Mouse (Mus musculus) small intestine, adult 2 months (tissue): ENCODE measurements around the gene Mn1. TPM values are rescaled to one million over a fixed set of nuclear protein-coding genes. Genes with fewer than 3 reads are reported as not detected.

ENCODE experiments used
- H3K27ac ChIP-seq: fragments of 200-500 bp; 2 replicates; pipeline ENCODE4 v1.5.1; 2012; ENCODE audit warnings: low read depth, low read length, control low read depth, inconsistent platforms; ENCODE audit not compliant: insufficient read depth
- H3K27me3 ChIP-seq: fragments of 200-500 bp; 2 replicates; pipeline ENCODE4 v1.6.1; 2012; ENCODE audit warnings: mild to moderate bottlenecking, moderate library complexity, low read length, inconsistent platforms; ENCODE audit not compliant: control insufficient read depth, insufficient read depth
- H3K36me3 ChIP-seq: fragments of 200-500 bp; 2 replicates; pipeline ENCODE4 v1.6.1; 2012; ENCODE audit warnings: mild to moderate bottlenecking, low read length, control low read depth, inconsistent platforms; ENCODE audit not compliant: control insufficient read depth, insufficient read depth
- H3K4me1 ChIP-seq: fragments of 200-500 bp; 2 replicates; pipeline ENCODE4 v1.6.1; 2012; ENCODE audit warnings: low read length, inconsistent platforms, mixed read lengths; ENCODE audit not compliant: control insufficient read depth, insufficient read depth, insufficient read length
- H3K4me3 ChIP-seq: fragments of 200-500 bp; 2 replicates; pipeline ENCODE4 v1.5.1; 2012; ENCODE audit warnings: low read depth, mild to moderate bottlenecking, control low read depth, inconsistent platforms, low read length, moderate library complexity
- CTCF ChIP-seq: fragments of 200-500 bp; IDR thresholded peaks from 2 replicates; pipeline ENCODE4 v1.5.1; 2012; ENCODE audit warnings: low read depth, mild to moderate bottlenecking, control low read depth, inconsistent platforms, low read length, moderate library complexity, mixed read lengths; ENCODE audit not compliant: insufficient replicate concordance, insufficient read length; ENCODE audit errors: extremely low read depth
- POLR2A ChIP-seq: fragments of 200-500 bp; IDR thresholded peaks from 2 replicates; pipeline ENCODE4 v1.6.1; 2012; ENCODE audit warnings: low read depth, mild to moderate bottlenecking, control low read depth, inconsistent platforms, low read length, moderate library complexity
- WGBS: fragments of 180-500 bp; shearing (Covaris S2); methylation state at CpG from one replicate; pipeline ENCODE4 v1.1.7; 2018; 5-methylcytosine and 5-hydroxymethylcytosine counted together
- polyA plus RNA-seq: library from polyadenylated mRNA; depleted of rRNA; stranded (reverse); fragments of >200 nt; gene quantifications from 2 replicates; pipeline ENCODE4 v1.2.3, GENCODE M21; 2012

Mn1 gene
- polyA plus RNA-seq, 1 experiment = 2.2 TPM

- Histone ChIP-seq H3K4me3 (no peak overlapping the region), H3K36me3 (peaks cover 58% of the 10 kb centered on the region), H3K4me1 (no peaks in the 10 kb centered on the region), H3K27ac (no peak overlapping the region), H3K27me3 (no peaks in the 10 kb centered on the region)
- TF ChIP-seq POLR2A (no peak), CTCF (no peak)
- WGBS = 77% methylated on average over 5 of the region's 5 CpGs
Measured at GRCm38 (mm10) chr5:111383335-111383734, 33.8 kb upstream of the Mn1 start.

- TF ChIP-seq POLR2A = no peak
- TF ChIP-seq CTCF = no peak
- peaks cover 17% of the 10 kb centered on the region for H3K36me3 ChIP-seq
- H3K27me3 ChIP-seq = no peaks in the 10 kb centered on the region
- peaks cover 6% of the 10 kb centered on the region for H3K4me1 ChIP-seq
- no peak overlapping the region for H3K27ac ChIP-seq
- H3K4me3 ChIP-seq = no peak overlapping the region
- WGBS = 79% methylated on average over 10 of the region's 10 CpGs
Measured at GRCm38 (mm10) chr5:111390911-111391310, 26.3 kb upstream of the Mn1 start.

GRCm38 (mm10) chr5:111391485-111391884, 25.7 kb upstream of the Mn1 start:
- peaks cover 6% of the 10 kb centered on the region for H3K4me1 ChIP-seq
- 87% methylated on average over 6 of the region's 6 CpGs for WGBS
- no peak overlapping the region for H3K27ac ChIP-seq
- no peak overlapping the region for H3K4me3 ChIP-seq
- TF ChIP-seq CTCF = no peak
- TF ChIP-seq POLR2A = no peak
- no peaks in the 10 kb centered on the region for H3K27me3 ChIP-seq
- peaks cover 13% of the 10 kb centered on the region for H3K36me3 ChIP-seq

- TF ChIP-seq POLR2A (no peak), CTCF (no peak)
Measured at GRCm38 (mm10) chr5:111393346-111394197, 23.6 kb upstream of the Mn1 start.

GRCm38 (mm10) chr5:111394198-111395053, 22.7 kb upstream of the Mn1 start:
- Histone ChIP-seq H3K27me3 (no peaks in the 10 kb centered on the region), H3K27ac (no peak overlapping the region), H3K4me3 (no peak overlapping the region), H3K4me1 (peaks cover 6% of the 10 kb centered on the region), H3K36me3 (no peaks in the 10 kb centered on the region)
- 9% methylated on average over 15 of the region's 15 CpGs for WGBS
- TF ChIP-seq CTCF (no peak), POLR2A (no peak)

More at GRCm38 (mm10) chr5:111393346-111394197, 23.6 kb upstream of the Mn1 start:
- Histone ChIP-seq H3K4me1 (peaks cover 6% of the 10 kb centered on the region), H3K36me3 (no peaks in the 10 kb centered on the region), H3K4me3 (no peak overlapping the region), H3K27ac (no peak overlapping the region), H3K27me3 (no peaks in the 10 kb centered on the region)
- 31% methylated on average over 17 of the region's 17 CpGs for WGBS

- no peaks in the 10 kb centered on the region for H3K27me3 ChIP-seq
- no peaks in the 10 kb centered on the region for H3K36me3 ChIP-seq
- peaks cover 6% of the 10 kb centered on the region for H3K4me1 ChIP-seq
- H3K4me3 ChIP-seq = no peak overlapping the region
- 91% methylated on average over 10 of the region's 10 CpGs for WGBS
- TF ChIP-seq POLR2A (no peak), CTCF (no peak)
- H3K27ac ChIP-seq = no peak overlapping the region
Measured at GRCm38 (mm10) chr5:111395771-111396170, 21.4 kb upstream of the Mn1 start.

GRCm38 (mm10) chr5:111396199-111396598, 21.0 kb upstream of the Mn1 start:
- Histone ChIP-seq H3K4me1 (peaks cover 6% of the 10 kb centered on the region), H3K27ac (no peak overlapping the region), H3K4me3 (no peak overlapping the region), H3K36me3 (no peaks in the 10 kb centered on the region), H3K27me3 (no peaks in the 10 kb centered on the region)
- TF ChIP-seq CTCF (no peak), POLR2A (no peak)
- WGBS = 80% methylated on average over 4 of the region's 4 CpGs
